Mouse (Mus musculus) neural tube, embryonic 14.5 days (tissue): Measurements from ENCODE around the gene Ildr2. TPM values are rescaled to one million over a fixed set of nuclear protein-coding genes. Genes with fewer than 3 reads are reported as not detected.
A peak's percentile ranks its signal among the peaks of the same experiment; 100 is the strongest.

Experiments
- ATAC-seq: fragments of 200-750 bp; cut with Nextera tagmentation; 2 replicates; pipeline ENCODE4 v1.8.0; 2017; ENCODE audit warnings: low read depth, mild to moderate bottlenecking, moderate TSS enrichment, moderate library complexity
- H3K27ac ChIP-seq: fragments of 300-500 bp; sonication (generic); 2 replicates; pipeline ENCODE4 v1.5.1; 2014; ENCODE audit warnings: low read depth, mild to moderate bottlenecking, control low read depth, low read length, moderate library complexity, mixed read lengths
- H3K27me3 ChIP-seq: fragments of 300-500 bp; sonication (generic); 2 replicates; pipeline ENCODE4 v1.6.1; 2014; ENCODE audit warnings: low read length; ENCODE audit not compliant: control insufficient read depth, insufficient read depth
- H3K36me3 ChIP-seq: fragments of 300-500 bp; sonication (generic); 2 replicates; pipeline ENCODE4 v1.6.1; 2014; ENCODE audit warnings: low read length, mixed read lengths; ENCODE audit not compliant: control insufficient read depth, insufficient read depth
- H3K4me1 ChIP-seq: fragments of 300-500 bp; sonication (generic); 2 replicates; pipeline ENCODE4 v1.6.1; 2014; ENCODE audit warnings: low read length; ENCODE audit not compliant: control insufficient read depth, insufficient read depth
- H3K4me2 ChIP-seq: fragments of 300-500 bp; sonication (generic); 2 replicates; pipeline ENCODE4 v1.6.1; 2014; ENCODE audit warnings: mild to moderate bottlenecking, low read depth, low read length, control low read depth
- H3K4me3 ChIP-seq: fragments of 300-500 bp; sonication (generic); 2 replicates; pipeline ENCODE4 v1.5.1; 2014; ENCODE audit warnings: low read depth, low read length, control low read depth, mixed read lengths
- H3K9ac ChIP-seq: fragments of 300-500 bp; sonication (generic); replicated peaks from 2 replicates; pipeline ENCODE4 v1.6.1; 2014; ENCODE audit warnings: low read depth, mild to moderate bottlenecking, control low read depth, low read length, mixed read lengths
- H3K9me3 ChIP-seq: fragments of 300-500 bp; sonication (generic); 2 replicates; pipeline ENCODE4 v1.6.1; 2016; ENCODE audit warnings: low read length; ENCODE audit not compliant: control insufficient read depth
- WGBS: fragments of 180-500 bp; shearing (Covaris S2); extraction: QIAGEN DNeasy Blood & Tissue Kit; methylation state at CpG from one replicate; pipeline ENCODE4 v1.1.7; 2014; 5-methylcytosine and 5-hydroxymethylcytosine counted together
- polyA plus RNA-seq: library from polyadenylated mRNA; unstranded; fragments of >200 nt; fragmentation: Nextera tagmentation; extraction: Ambion mirVana; gene quantifications from 2 replicates; pipeline ENCODE4 v1.2.1, GENCODE M21; 2014

The Ildr2 gene
- polyA plus RNA-seq, 1 experiment from 2014 or later = 2.8 TPM

DNA sequence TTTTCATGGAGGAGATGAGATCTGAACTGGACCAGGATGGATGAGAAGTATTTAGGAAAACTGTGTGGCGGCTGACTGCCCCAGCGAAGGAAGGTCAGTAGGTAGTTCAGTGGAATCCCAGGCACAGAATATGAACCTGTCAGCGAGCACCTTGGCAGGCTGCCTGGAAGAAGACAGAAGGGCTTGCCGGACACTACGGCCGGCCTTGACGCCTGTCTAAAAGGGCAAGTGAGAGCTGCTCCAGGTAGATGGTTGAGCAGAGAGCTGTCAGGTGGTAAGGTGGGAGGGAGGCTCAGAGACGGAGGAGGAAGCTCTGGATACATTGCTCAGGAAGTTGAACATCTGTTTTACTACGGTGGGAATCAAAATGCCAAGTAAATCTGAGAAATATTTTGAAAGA lies 42.4 kb downstream of the Ildr2 start:
- Histone ChIP-seq H3K4me3 (no peak overlapping the region), H3K9ac (no peak overlapping the region), H3K4me1 (no peaks in the 10 kb centered on the region), H3K4me2 (no peak overlapping the region), H3K27ac (no peak overlapping the region), H3K36me3 (no peaks in the 10 kb centered on the region), H3K9me3 (no peaks in the 10 kb centered on the region), H3K27me3 (no peaks in the 10 kb centered on the region)
- no peak for ATAC-seq
- 93% methylated on average over 9 of the region's 9 CpGs for WGBS

DNA sequence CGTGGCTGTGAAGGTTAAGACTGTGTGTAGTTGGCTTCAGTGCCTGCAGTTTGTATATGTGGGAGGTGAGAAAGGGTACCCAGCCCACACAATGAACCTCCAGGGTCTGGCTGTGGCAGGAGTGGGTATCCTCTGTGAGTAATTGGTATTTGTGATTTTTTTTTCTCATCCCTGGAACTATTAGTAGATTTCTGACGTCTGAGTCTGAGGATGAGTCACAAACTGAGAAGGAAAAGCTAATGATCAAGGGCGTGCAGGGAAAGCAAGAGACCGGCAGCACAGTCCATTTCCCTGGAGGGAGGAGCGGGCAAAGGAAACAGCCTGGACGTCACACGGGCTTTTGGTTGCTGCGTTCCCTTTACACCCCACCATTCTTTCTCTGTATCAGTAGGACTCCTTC lies 43.0 kb downstream of the Ildr2 start:
- ATAC-seq = no peak
- Histone ChIP-seq H3K36me3 (no peaks in the 10 kb centered on the region), H3K9ac (no peak overlapping the region), H3K27ac (no peak overlapping the region), H3K9me3 (no peaks in the 10 kb centered on the region), H3K27me3 (no peaks in the 10 kb centered on the region), H3K4me3 (no peak overlapping the region), H3K4me1 (no peaks in the 10 kb centered on the region), H3K4me2 (no peak overlapping the region)
- WGBS = 77% methylated on average over 8 of the region's 8 CpGs

DNA sequence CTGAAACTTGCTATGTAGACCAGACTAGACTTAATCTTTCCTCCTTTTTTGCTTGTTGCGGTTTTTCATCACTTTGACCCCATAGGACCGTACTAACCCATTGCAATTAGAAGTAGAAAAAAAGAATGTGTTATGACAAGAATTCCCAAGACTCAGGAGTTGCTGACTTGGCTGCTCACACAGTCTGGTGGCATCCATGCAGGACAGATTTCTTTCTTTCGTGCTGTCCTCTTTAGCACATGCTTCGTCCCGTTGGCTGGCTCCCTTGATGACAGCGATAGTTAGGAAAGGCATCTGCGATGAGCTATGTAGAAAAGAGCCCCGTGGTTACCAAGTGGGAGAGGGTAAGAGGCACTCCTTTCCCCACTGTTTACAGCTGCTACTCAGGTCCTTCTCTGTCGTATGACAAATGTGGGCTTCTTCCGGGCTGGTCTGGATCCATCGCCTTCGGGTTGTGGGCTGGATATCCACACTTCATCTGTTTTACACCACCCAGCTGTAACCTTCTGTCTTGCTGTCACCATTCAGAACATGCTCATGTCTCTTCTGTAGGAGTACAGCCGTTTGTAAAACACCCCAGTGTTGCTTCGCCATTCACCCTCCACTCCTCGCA lies 43.7 kb downstream of the Ildr2 start:
- no peak overlapping the region for H3K4me3 ChIP-seq
- no peak for ATAC-seq

DNA sequence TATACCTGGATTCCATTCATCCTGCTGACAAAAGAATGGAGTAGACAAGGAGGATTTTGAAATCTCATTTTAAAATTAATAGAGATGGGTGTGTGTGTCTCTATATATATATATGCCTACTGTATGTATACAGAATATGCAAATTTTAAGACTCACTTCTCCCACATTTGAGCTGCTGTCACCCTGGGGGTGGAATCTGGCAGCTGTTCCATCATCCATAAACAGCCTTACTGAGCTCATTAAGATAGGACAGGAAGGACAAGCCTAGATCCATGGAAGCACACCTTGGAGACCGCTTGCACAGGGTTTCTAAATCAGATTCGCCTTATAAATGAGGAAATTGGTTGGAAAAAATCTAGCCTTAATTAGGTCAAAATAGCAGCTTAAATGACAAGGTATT lies 44.9 kb downstream of the Ildr2 start:
- no peaks in the 10 kb centered on the region for H3K4me1 ChIP-seq
- ATAC-seq = peak; percentile 49; the same call in 1 of the 2 replicates
- no peak overlapping the region for H3K4me3 ChIP-seq
- H3K9me3 ChIP-seq = no peaks in the 10 kb centered on the region
- H3K36me3 ChIP-seq = no peaks in the 10 kb centered on the region
- H3K4me2 ChIP-seq = no peak overlapping the region
- H3K9ac ChIP-seq = no peak overlapping the region
- no peaks in the 10 kb centered on the region for H3K27me3 ChIP-seq
- no peak overlapping the region for H3K27ac ChIP-seq
- 71% methylated on average over 2 of the region's 2 CpGs for WGBS

More for the DNA sequence above, 43.7 kb downstream of the Ildr2 start:
- H3K4me2 ChIP-seq = no peak overlapping the region
- WGBS = 61% methylated on average over 15 of the region's 15 CpGs
- no peaks in the 10 kb centered on the region for H3K4me1 ChIP-seq
- no peaks in the 10 kb centered on the region for H3K27me3 ChIP-seq
- no peaks in the 10 kb centered on the region for H3K9me3 ChIP-seq
- no peak overlapping the region for H3K27ac ChIP-seq
- H3K9ac ChIP-seq = no peak overlapping the region
- no peaks in the 10 kb centered on the region for H3K36me3 ChIP-seq

DNA sequence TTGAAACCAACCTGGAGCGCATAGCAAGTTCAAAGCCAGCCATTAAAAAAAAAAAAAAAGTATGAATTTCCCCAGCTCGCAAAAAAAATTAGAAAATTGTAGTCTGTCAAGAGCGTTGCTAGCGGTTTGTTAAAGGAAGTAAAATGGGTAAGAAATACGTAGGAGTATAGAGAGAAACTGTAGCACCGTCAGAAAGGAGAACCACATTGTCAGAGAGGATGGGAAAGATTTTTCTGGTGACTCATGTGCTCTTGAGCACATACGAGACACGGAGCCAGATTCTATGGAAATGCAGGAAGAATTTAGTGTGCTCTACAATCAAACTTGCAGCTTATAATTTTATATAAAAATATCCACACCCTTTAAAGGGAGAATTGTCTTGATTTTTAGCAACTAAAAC lies 45.9 kb downstream of the Ildr2 start:
- Histone ChIP-seq H3K27me3 (no peaks in the 10 kb centered on the region), H3K27ac (no peak overlapping the region), H3K9ac (no peak overlapping the region), H3K36me3 (no peaks in the 10 kb centered on the region), H3K4me1 (no peaks in the 10 kb centered on the region), H3K4me3 (no peak overlapping the region), H3K9me3 (no peaks in the 10 kb centered on the region), H3K4me2 (no peak overlapping the region)
- WGBS = 92% methylated on average over 8 of the region's 8 CpGs
- no peak for ATAC-seq

DNA sequence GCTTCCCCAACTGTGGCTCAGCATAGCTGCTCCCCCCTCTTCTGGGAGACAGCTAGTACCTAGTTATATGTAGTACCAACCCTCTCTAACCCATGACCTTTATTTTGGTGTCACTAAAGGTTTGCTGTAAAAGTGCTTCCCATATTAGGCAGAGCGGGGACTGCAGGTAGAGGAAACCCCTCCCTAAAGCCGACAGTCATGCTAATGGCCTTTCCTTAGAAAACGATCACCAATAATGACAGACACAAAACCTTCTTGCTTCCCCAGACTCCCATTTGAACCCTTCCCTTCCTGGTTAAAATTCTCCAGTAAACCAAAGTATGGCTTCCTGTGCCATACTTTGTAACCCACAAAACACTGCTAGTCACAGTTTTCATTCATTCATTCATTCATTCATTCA lies 46.6 kb downstream of the Ildr2 start:
- 62% methylated on average over 3 of the region's 3 CpGs for WGBS
- Histone ChIP-seq H3K36me3 (no peaks in the 10 kb centered on the region), H3K9me3 (no peaks in the 10 kb centered on the region), H3K4me1 (no peaks in the 10 kb centered on the region), H3K9ac (no peak overlapping the region), H3K4me2 (no peak overlapping the region), H3K27ac (no peak overlapping the region), H3K4me3 (no peak overlapping the region), H3K27me3 (no peaks in the 10 kb centered on the region)
- ATAC-seq = no peak

DNA sequence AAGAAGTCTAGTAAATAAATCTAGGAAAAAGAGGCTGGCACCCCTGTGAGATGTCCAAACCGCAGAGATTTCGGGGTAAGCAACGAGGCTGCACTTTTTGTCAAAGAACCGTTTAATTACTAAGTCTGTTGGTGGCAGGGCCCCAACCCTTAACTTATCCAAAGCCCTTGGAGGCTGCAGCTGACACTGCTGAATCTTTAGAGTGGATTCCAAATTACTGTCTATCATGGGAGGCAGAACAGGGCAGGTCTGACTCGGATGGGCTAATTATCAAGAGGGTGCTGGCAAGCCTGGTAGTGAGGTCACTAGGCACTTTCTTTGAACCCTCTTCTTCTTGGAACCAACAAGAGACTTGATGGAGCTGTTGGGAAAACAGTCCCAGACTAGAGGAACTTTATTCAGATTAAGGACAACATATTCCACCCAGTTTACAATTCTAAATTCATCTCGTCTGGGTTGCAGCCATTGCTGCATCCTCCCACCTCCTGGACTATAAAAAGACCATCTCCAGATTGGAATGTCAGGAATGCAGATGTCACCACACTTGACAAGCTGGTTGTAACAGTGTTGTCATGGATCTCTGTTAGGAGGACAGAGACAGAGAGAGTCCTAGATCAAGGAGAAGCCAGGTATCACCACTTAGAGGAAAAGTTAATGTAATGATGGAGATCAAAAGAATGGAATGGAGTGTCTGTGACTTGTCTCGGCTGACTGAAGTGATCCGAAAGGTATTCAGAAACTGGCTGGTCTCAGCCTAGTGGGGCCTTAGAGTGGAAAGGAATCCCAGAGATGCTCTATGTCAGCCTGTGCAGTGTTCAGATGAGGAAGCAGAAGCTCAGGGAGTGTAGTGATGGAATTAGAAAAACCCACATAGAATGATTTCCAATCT lies 50.7 kb downstream of the Ildr2 start:
- Histone ChIP-seq H3K27me3 (no peaks in the 10 kb centered on the region; the same call in 1 of the 2 replicates), H3K4me3 (no peak overlapping the region), H3K27ac (no peak overlapping the region), H3K9me3 (no peaks in the 10 kb centered on the region), H3K4me2 (no peak overlapping the region), H3K4me1 (peaks cover 2% of the 10 kb centered on the region; the same call in 1 of the 2 replicates), H3K9ac (no peak overlapping the region), H3K36me3 (no peaks in the 10 kb centered on the region)
- WGBS = 70% methylated on average over 8 of the region's 8 CpGs
- ATAC-seq = no peak

DNA sequence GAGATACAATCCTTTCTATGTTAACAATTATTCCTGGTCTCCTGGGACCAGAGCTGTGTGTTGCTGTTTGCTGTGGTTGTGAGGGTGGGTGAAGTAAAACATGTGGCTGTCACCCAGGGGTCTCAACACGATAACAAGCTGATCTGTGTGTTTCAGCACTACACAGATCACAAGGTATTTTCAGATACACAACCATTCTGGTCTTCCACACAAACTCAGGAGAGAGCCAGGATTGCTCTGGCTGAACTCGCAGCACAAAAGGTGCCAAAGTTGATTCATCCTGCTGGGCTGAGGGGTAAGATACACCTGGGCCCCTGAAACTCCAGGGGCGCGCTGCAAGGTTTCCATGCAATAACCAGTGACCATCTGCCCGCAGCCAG lies 54.5 kb downstream of the Ildr2 start:
- Histone ChIP-seq H3K27me3 (no peaks in the 10 kb centered on the region; the same call in 1 of the 2 replicates), H3K36me3 (no peaks in the 10 kb centered on the region), H3K4me1 (peaks cover 2% of the 10 kb centered on the region; the same call in 1 of the 2 replicates), H3K4me2 (peak overlapping the region; percentile 91), H3K4me3 (peak overlapping the region; percentile 49), H3K27ac (no peak overlapping the region), H3K9ac (peak overlapping the region; percentile 65; the same call in 1 of the 2 replicates), H3K9me3 (no peaks in the 10 kb centered on the region)
- WGBS = 23% methylated on average over 5 of the region's 5 CpGs
- 0 out of 2 replicates have a peak, but pooled peaks have one; percentile 1 for ATAC-seq
